Mouse (Mus musculus) v-Abl transformed pro-B cells (cell line): ENCODE measurements around the gene Galnt7.

ENCODE experiments used
- in situ Hi-C, 2 experiments: fragments of 400-800 bp; cut with MboI; formaldehyde crosslinking; loops; one replicate each; pipeline ENCODE4 v1.15.1; 2025; ENCODE audit not compliant: unreplicated experiment in 2 of 2

Gene Galnt7

GRCm38 (mm10) chr8:57589176-57589575, 63.7 kb downstream of the Galnt7 start:
- in situ Hi-C loops: no loop called here

GRCm38 (mm10) chr8:57588604-57589003, 64.2 kb downstream of the Galnt7 start:
- in situ Hi-C loops: no loop called here

DNA sequence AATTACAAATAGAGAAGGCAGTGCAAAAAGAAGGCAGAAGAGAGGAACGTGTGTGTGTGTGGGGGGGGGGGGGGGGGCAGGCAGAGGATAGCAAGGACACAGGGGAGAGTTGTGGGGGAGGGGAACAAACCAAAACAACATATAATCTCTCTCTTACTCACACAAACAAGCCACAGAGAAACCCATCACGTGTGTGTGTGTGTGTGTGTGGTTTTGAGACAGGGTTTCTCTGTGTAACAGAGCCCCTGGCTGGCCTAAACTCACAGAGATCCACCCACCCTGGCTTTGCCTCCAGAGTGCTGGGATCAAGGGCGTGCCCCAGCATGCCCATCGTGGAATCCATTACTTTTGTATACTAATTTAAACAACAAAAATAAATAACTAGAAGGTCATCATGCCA, 66.2 kb downstream of the Galnt7 start:
- in situ Hi-C loops: no loop called here

DNA sequence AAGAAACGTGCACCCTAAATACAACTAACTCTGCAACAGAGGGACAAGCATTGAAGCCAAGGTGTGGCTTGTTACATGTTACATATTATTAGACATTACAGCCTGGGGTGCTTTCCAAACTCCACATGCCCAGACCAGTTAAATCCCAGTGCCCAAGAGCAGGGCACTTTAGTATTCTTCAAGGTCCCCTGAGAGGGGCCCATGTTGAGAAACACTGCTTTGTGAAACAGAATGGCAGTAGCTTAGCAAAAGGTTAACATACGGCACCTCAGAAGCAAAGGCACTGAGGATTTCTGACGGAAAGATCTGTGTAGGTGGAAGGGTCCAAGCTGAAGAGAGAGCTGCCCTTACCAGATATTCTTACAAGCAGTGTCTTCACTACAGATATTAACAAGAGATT, 67.0 kb downstream of the Galnt7 start:
- in situ Hi-C loops: no loop called here

GRCm38 (mm10) chr8:57585128-57585442, 67.7 kb downstream of the Galnt7 start:
- in situ Hi-C loops: no loop called here

GRCm38 (mm10) chr8:57584416-57585127, 68.3 kb downstream of the Galnt7 start:
- in situ Hi-C loops: no loop called here

DNA sequence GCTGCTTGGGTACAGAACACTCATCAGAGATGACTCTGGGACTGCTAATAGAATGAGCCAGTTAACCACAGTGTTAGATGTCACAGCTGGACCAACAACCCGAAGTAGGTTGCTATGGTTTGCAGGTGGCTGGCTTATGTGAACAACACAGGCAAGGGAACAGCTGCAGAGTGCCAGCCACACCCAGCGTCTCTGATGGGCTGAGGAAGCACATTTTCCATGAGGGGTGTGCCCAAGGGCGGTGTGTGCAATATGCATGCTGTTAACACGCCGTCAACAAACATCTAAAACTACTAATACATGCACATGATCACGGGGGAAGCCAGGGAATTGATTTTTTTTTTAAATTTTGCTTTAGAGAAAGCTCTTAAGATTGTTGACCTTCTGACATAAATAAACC, 73.0 kb downstream of the Galnt7 start:
- in situ Hi-C loops: loop anchor here (5.0 kb wide), 2 partner anchors 72 to 217 kb away; partner anchors contain the start of gene Galnt7 (in 1 of the 2)

DNA sequence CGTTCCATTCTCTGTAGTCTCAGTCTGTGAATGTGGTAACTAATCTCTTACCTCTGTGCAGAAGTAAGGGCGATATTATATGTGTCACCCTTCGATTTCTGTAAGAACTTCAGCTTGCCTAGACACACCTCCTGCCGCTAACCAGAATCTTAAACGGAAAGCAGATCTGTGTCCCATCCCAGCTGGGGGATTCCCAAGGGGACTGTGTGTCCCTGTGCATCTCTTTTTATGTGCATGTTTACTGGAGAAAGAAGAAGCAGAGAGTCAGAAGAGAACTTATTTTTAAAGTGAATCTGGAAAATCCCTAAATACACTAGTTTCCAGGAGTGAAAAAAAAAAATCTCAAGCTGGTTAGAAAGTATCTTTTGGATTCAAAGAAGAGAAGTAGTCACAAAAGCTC, 75.5 kb downstream of the Galnt7 start:
- in situ Hi-C loops: loop anchor here (5.0 kb wide), 2 partner anchors 75 to 220 kb away; partner anchors contain the start of gene Galnt7 (in 1 of the 2)

GRCm38 (mm10) chr8:57576238-57576637, 76.6 kb downstream of the Galnt7 start:
- in situ Hi-C loops: loop anchor here (5.0 kb wide), 2 partner anchors 76 to 221 kb away; partner anchors contain the start of gene Galnt7 (in 1 of the 2)

GRCm38 (mm10) chr8:57575336-57575735, 77.5 kb downstream of the Galnt7 start:
- in situ Hi-C loops: loop anchor here (5.0 kb wide), 2 partner anchors 77 to 222 kb away; partner anchors contain the start of gene Galnt7 (in 1 of the 2)

- in situ Hi-C loops: no loop called here
Observed at GRCm38 (mm10) chr8:57574398-57574797, 78.4 kb downstream of the Galnt7 start.

GRCm38 (mm10) chr8:57573844-57574243, 79.0 kb downstream of the Galnt7 start:
- in situ Hi-C loops: no loop called here

DNA sequence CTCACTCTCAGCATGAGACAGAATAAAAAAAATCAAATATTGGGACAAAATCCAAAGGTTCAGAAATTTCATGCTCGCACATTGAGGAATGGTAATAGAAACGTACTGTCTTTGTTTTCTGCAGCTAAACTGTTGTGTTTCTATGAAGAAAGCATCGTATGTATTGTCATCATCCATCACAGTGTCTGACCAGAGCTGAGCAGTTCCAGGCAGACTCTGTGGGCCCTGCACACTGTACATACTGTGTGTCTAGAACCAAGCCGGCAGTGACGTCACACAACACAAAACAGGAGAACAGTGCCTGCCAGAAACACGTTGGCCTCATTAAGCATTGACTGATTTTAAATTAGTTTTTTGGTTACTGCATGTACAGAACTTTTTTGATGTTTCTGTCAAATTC, 82.9 kb downstream of the Galnt7 start:
- in situ Hi-C loops: no loop called here

DNA sequence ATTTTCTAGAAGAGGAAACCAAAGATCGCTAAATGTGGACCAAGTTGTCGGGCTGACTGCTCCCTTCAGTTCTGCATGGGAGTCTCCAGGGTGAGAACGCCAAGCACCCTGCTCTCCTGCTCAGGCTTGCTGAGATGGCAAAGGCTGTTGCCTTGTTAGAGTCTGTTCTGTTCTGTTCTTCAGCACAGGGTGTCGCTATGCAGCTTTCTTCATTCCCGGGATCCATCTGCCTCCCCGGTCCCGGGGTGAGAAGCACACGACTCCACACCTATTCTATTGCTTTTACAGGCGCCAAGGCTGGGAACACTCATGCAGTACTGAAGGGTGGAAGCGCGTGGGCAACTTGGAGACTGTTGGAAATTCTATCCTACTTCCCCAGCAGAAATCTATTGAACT, 83.4 kb downstream of the Galnt7 start:
- in situ Hi-C loops: no loop called here

GRCm38 (mm10) chr8:57568633-57569399, 84.0 kb downstream of the Galnt7 start:
- in situ Hi-C loops: no loop called here

GRCm38 (mm10) chr8:57567998-57568397, 84.8 kb downstream of the Galnt7 start:
- in situ Hi-C loops: no loop called here

DNA sequence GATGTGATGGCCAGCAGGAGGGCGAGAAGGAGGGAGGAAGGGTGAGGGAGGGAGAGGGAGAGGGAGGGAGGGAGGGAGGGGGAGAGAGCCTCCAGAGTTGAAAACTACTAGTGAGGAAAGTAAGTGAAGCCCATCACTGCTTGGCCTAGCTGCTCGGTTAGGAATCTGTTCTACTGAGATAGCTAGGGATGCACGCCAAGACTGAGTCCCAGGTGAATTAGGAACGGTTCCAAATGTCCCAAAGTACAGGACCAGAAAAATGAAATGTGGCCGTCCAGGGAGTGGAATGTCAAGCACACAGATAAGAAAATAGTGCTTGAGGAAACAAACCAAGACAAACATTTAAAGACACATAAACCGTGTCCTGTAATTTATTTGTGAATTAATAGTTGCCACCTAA, 87.8 kb downstream of the Galnt7 start:
- in situ Hi-C loops: no loop called here

DNA sequence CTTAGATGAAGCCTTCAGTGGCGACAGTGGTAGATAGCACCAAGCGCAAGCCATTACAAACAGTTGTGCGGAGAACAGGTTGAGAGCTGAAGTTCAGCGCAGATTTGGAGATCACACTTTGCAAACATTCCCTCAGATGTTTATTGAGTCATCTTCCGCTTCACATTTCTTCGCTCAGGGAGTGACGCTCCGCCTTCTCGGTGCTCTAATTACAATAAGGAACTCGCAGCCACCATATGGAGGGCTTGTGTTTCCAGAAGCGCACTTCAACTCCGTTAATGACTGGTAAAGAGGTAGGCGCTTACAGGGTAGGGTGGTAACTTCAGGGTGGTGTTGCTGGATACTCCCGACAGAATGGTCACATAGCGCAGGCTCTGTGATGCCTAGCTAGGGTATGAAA, 89.1 kb downstream of the Galnt7 start:
- in situ Hi-C loops: no loop called here

GRCm38 (mm10) chr8:57562741-57563140, 90.1 kb downstream of the Galnt7 start:
- in situ Hi-C loops: no loop called here

- in situ Hi-C loops: no loop called here
Observed at GRCm38 (mm10) chr8:57560926-57561325, 91.9 kb downstream of the Galnt7 start.

DNA sequence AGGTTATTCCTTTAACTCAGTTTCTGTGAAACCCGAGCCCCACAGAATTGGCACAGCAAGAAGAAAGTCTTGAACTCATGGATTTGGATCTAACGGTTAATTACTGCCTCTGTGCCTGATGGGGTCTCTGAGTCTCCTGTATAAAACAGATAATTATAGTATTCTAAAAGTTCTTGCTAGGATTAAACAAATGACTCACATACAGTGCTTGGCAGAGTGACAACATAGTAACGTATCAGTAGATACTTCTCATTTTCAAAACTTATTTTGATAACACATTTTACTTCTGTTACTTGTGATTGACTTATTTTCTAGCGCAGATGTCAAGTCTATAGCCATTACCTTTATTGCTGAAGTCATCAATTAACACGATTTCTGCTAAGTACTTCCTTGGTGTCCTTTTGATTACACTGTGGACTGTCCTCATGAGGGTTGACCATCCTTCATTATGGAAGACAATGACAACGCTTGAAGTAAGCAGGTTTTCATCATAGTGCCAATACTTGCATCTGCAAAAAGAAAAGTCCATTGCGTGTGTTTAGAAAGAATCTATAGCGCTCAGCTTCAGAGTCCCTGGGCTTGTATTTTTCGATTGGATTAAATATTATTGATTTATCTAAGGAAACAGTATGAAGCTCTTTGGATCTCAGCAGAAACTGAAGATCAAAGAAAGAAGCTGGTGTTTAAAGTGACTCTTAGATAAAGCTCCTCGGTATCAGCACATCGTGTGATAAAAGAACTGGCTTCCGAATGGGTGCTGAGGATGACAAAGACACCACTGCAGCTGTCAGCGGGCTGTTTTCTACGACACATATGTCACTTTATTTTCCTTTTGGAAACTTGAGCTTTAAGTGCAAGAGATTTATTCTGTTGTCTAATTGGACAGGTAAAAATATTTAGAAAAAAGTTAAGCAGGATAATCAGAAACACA, 100.5 kb downstream of the Galnt7 start:
- in situ Hi-C loops: no loop called here
